Mouse (Mus musculus): ENCODE results near the gene Trim42.

The Trim42 gene

GRCm38 (mm10) chr9:97369591-97369990 is at the start of gene Trim42:
TSS of gene Trim42 (minus strand) at chr9:97369958.
- no peak for DNase-seq (ENCODE audit: low spot score)

GRCm38 (mm10) chr9:97414876-97415668 is 45.3 kb upstream of the Trim42 start:
- no peak for DNase-seq (ENCODE audit: low spot score)

GRCm38 (mm10) chr9:97408142-97408541 is 38.4 kb upstream of the Trim42 start:
- no peak for DNase-seq (ENCODE audit: low spot score)

- DNase-seq (ENCODE audit: low spot score) = no peak
These were observed 13.3 kb downstream of the Trim42 start for GRCm38 (mm10) chr9:97356441-97356840.

GRCm38 (mm10) chr9:97344767-97345297 is 24.9 kb downstream of the Trim42 start:
- peak; percentile 27 for DNase-seq (ENCODE audit: low spot score)

- DNase-seq (ENCODE audit: low spot score) = no peak
These were observed 28.0 kb downstream of the Trim42 start for GRCm38 (mm10) chr9:97341772-97342171.

- DNase-seq (ENCODE audit: low spot score) = no peak
These were observed 46.9 kb downstream of the Trim42 start for GRCm38 (mm10) chr9:97322846-97323245.

- no peak for DNase-seq (ENCODE audit: low spot score)
These were observed 47.6 kb downstream of the Trim42 start for GRCm38 (mm10) chr9:97322120-97322519.

- DNase-seq (ENCODE audit: low spot score) = no peak
These were observed 54.2 kb downstream of the Trim42 start for GRCm38 (mm10) chr9:97315421-97316055.

- no peak for DNase-seq (ENCODE audit: low spot score)
These were observed 58.1 kb downstream of the Trim42 start for GRCm38 (mm10) chr9:97311614-97312013.

GRCm38 (mm10) chr9:97309509-97310053 is 60.2 kb downstream of the Trim42 start:
- no peak for DNase-seq (ENCODE audit: low spot score)

- no peak for DNase-seq (ENCODE audit: low spot score)
These were observed 61.9 kb downstream of the Trim42 start for GRCm38 (mm10) chr9:97307705-97308485.
